16 mouse cellular contexts compared by ENCODE assay signal in the genomic region with DNA sequence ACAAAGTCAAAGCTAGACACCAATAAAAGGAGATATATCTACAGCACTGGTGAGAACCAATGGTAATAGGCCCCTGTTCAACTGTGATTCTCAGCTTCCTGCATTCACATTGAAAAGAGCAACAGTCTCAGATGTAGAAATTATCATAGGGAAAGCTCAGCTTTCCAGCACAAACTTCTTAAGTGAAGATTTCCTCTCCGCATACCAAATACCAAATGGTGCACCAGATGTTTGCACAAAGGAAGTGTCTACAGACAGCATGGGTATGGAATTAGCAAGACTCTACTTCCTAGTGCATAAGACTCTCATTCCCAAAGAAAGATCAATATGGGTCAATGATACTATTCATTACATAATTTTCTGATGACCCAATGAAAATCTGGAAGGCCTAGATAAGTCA.
"Had no signal": no experiment of that assay in that cellular context is flagged by ENCODE, and none has a peak within 500 bp of the region (broad histone marks: within the 10 kb centered on the region; RNA-seq: fewer than 3 reads in every experiment).

No protein-coding gene starts in this region.

- H3K9me3 ChIP-seq: intestine, embryonic 15.5 days; liver, embryonic 13.5 days; midbrain, embryonic 15.5 days; neural tube, embryonic 12.5 days; neural tube, embryonic 15.5 days had no signal

- H3K27me3 ChIP-seq: intestine, embryonic 15.5 days; liver, embryonic 13.5 days; midbrain, embryonic 15.5 days; neural tube, embryonic 12.5 days; neural tube, embryonic 15.5 days had no signal

- H3K4me3 ChIP-seq: intestine, embryonic 15.5 days; left cerebral cortex, adult 2 months; liver, embryonic 13.5 days; midbrain, embryonic 15.5 days; neural tube, embryonic 12.5 days; neural tube, embryonic 15.5 days had no signal

- H3K36me3 ChIP-seq: intestine, embryonic 15.5 days; liver, embryonic 13.5 days; midbrain, embryonic 15.5 days; neural tube, embryonic 12.5 days; neural tube, embryonic 15.5 days had no signal

- H3K27ac ChIP-seq: intestine, embryonic 15.5 days; left cerebral cortex, adult 2 months; liver, embryonic 13.5 days; midbrain, embryonic 15.5 days; neural tube, embryonic 12.5 days; neural tube, embryonic 15.5 days; stomach, postnatal 0 days had no signal

- H3K9ac ChIP-seq: intestine, embryonic 15.5 days; liver, embryonic 13.5 days; midbrain, embryonic 15.5 days; neural tube, embryonic 12.5 days; neural tube, embryonic 15.5 days had no signal

- DNase-seq: kidney, adult 11 months; kidney, adult 8-10 months; kidney, postnatal 14 days; liver, embryonic 13.5 days; lung, adult 2 months; lung, postnatal 14 days; lung, postnatal 4 days; right cerebral cortex, postnatal 25 days; thymus, postnatal 25 days had no signal

- H3K4me2 ChIP-seq: intestine, embryonic 15.5 days; liver, embryonic 13.5 days; midbrain, embryonic 11.5 days; midbrain, embryonic 15.5 days; neural tube, embryonic 12.5 days; neural tube, embryonic 15.5 days had no signal

- ATAC-seq: intestine, embryonic 15.5 days; midbrain, embryonic 15.5 days had no signal

- H3K4me1 ChIP-seq: liver, embryonic 13.5 days; midbrain, embryonic 15.5 days; neural tube, embryonic 12.5 days had no signal
